Mouse (Mus musculus) liver, embryonic 14.5 days (tissue): ENCODE measurements around the gene Tspan7. TPM values are rescaled to one million over a fixed set of nuclear protein-coding genes. Genes with fewer than 3 reads are reported as not detected.
A peak's percentile ranks its signal among the peaks of the same experiment; 100 is the strongest.

ENCODE experiments used
- ATAC-seq: fragments of 200-750 bp; cut with Nextera tagmentation; 2 replicates; pipeline ENCODE4 v1.8.0; 2017; ENCODE audit warnings: moderate number of reproducible peaks, mild to moderate bottlenecking, moderate library complexity; ENCODE audit not compliant: insufficient read depth
- DNase-seq, 3 experiments: peaks; one replicate each; pipeline ENCODE4 v3.0.0-alpha.2; 2012 to 2013; ENCODE audit warnings: low read depth in 3 of 3, low spot score in 3 of 3
- H3K27ac ChIP-seq: fragments of 300-500 bp; sonication (generic); 2 replicates; pipeline ENCODE4 v1.5.1; 2014; ENCODE audit warnings: moderate library complexity, mild to moderate bottlenecking, control low read depth, inconsistent platforms
- H3K27me3 ChIP-seq: fragments of 300-500 bp; sonication (generic); 2 replicates; pipeline ENCODE4 v1.6.1; 2014; ENCODE audit warnings: mild to moderate bottlenecking, low read length, moderate library complexity; ENCODE audit not compliant: control insufficient read depth, insufficient read depth
- H3K36me3 ChIP-seq: fragments of 300-500 bp; sonication (generic); replicated peaks from 2 replicates; pipeline ENCODE4 v1.6.1; 2014; ENCODE audit warnings: low read depth; ENCODE audit not compliant: control insufficient read depth, insufficient read depth
- H3K4me1 ChIP-seq, 2 experiments: fragments of 200-500 bp in 1 of 2; fragments of 300-500 bp in 1 of 2; sonication (generic) in 1 of 2; replicated peaks; 2 replicates each; pipeline ENCODE4 v1.6.1; 2012 to 2014; ENCODE audit warnings: antibody characterized with exemption in 1 of 2, inconsistent platforms in 1 of 2, low read length in 1 of 2; ENCODE audit not compliant: control insufficient read depth in 2 of 2, insufficient read depth in 2 of 2
- H3K4me2 ChIP-seq: fragments of 300-500 bp; sonication (generic); 2 replicates; pipeline ENCODE4 v1.6.1; 2014; ENCODE audit warnings: low read depth, mild to moderate bottlenecking, control low read depth, moderate library complexity
- H3K4me3 ChIP-seq, 2 experiments: fragments of 200-500 bp in 1 of 2; fragments of 300-500 bp in 1 of 2; sonication (generic) in 1 of 2; 2 replicates each; pipeline ENCODE4 v1.5.1; 2012 to 2014; ENCODE audit warnings: low read depth in 2 of 2, low read length in 2 of 2, mild to moderate bottlenecking in 2 of 2, control low read depth in 1 of 2, inconsistent platforms in 1 of 2, moderate library complexity in 1 of 2; ENCODE audit not compliant: insufficient read depth in 1 of 2
- H3K9ac ChIP-seq: fragments of 300-500 bp; sonication (generic); replicated peaks from 2 replicates; pipeline ENCODE4 v1.6.1; 2014; ENCODE audit warnings: mild to moderate bottlenecking, control low read depth, moderate library complexity
- H3K9me3 ChIP-seq: fragments of 300-500 bp; sonication (generic); 2 replicates; pipeline ENCODE4 v1.6.1; 2016; ENCODE audit warnings: low read length, mixed read lengths; ENCODE audit not compliant: control insufficient read depth
- CTCF ChIP-seq: IDR thresholded peaks from 2 replicates; pipeline ENCODE4 v1.5.1; 2016; ENCODE audit warnings: antibody characterized with exemption, low read depth, control low read depth
- EP300 ChIP-seq: IDR thresholded peaks from 2 replicates; pipeline ENCODE4 v1.6.1; 2016; ENCODE audit warnings: antibody characterized with exemption, low read depth
- WGBS: fragments of 180-500 bp; shearing (Covaris S2); extraction: QIAGEN DNeasy Blood & Tissue Kit; methylation state at CpG from one replicate; pipeline ENCODE4 v1.1.7; 2014; ENCODE audit not compliant: insufficient replicate concordance; 5-methylcytosine and 5-hydroxymethylcytosine counted together
- polyA plus RNA-seq, 2 experiments: library from polyadenylated mRNA; depleted of rRNA in 1 of 2; stranded (reverse) in 1 of 2; unstranded in 1 of 2; fragments of >200 nt; fragmentation: Nextera tagmentation in 1 of 2; extraction: Ambion mirVana in 1 of 2; gene quantifications; 2 replicates each; pipeline versions ENCODE4 v1.2.1 to v1.2.3; 2012 to 2014

The Tspan7 gene
- polyA plus RNA-seq, 2 experiments, result 24.7 to 36.9 TPM

- ATAC-seq (no peak), DNase-seq (no peak)
- WGBS, result 79% methylated on average over 1 of the region's 1 CpGs
Observed at GRCm38 (mm10) chrX:10477088-10477487, 7.9 kb upstream of the Tspan7 start.

GRCm38 (mm10) chrX:10479031-10479886, 5.7 kb upstream of the Tspan7 start:
- Histone ChIP-seq H3K4me1 (no peaks in the 10 kb centered on the region), H3K9ac (no peak overlapping the region), H3K36me3 (no peaks in the 10 kb centered on the region), H3K4me3 (no peak overlapping the region), H3K27me3 (no peaks in the 10 kb centered on the region), H3K27ac (no peak overlapping the region), H3K4me2 (no peak overlapping the region), H3K9me3 (no peaks in the 10 kb centered on the region)
- TF ChIP-seq CTCF, result no peak
- no peak for TF ChIP-seq EP300
- DNase-seq (no peak), ATAC-seq (no peak)
- WGBS, result 65% methylated on average over 10 of the region's 10 CpGs

More at GRCm38 (mm10) chrX:10477088-10477487, 7.9 kb upstream of the Tspan7 start:
- H3K4me2 ChIP-seq, result no peak overlapping the region
- no peak overlapping the region for H3K9ac ChIP-seq
- no peak overlapping the region for H3K4me3 ChIP-seq
- TF ChIP-seq EP300, result no peak
- TF ChIP-seq CTCF, result no peak
- H3K9me3 ChIP-seq, result no peaks in the 10 kb centered on the region
- no peaks in the 10 kb centered on the region for H3K4me1 ChIP-seq
- no peaks in the 10 kb centered on the region for H3K27me3 ChIP-seq
- no peaks in the 10 kb centered on the region for H3K36me3 ChIP-seq
- no peak overlapping the region for H3K27ac ChIP-seq

DNA sequence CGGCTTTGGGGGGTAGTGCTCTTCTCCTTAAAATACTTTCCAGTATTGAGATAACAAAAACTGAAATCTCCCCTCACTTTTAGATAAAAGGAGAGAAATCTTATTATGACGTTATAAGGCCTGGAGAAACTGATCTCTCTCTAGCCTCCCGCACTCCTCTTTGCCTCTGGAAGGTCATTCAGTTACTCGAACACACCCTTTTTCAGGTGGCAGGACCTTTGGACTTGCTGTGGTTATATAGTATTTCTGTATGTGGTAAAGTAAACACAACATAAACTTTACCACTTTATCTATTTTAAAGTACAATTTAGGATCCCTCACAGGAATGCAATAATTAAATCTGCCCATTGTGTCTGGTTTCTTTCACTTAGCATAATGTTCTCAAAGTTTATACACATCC, 5.0 kb upstream of the Tspan7 start:
- Histone ChIP-seq H3K4me1 (no peaks in the 10 kb centered on the region), H3K4me2 (no peak overlapping the region), H3K9ac (no peak overlapping the region), H3K36me3 (no peaks in the 10 kb centered on the region), H3K27ac (no peak overlapping the region), H3K27me3 (no peaks in the 10 kb centered on the region), H3K9me3 (no peaks in the 10 kb centered on the region), H3K4me3 (no peak overlapping the region)
- 67% methylated on average over 4 of the region's 4 CpGs for WGBS
- ATAC-seq (no peak), DNase-seq (no peak)
- no peak for TF ChIP-seq CTCF
- TF ChIP-seq EP300, result no peak

DNA sequence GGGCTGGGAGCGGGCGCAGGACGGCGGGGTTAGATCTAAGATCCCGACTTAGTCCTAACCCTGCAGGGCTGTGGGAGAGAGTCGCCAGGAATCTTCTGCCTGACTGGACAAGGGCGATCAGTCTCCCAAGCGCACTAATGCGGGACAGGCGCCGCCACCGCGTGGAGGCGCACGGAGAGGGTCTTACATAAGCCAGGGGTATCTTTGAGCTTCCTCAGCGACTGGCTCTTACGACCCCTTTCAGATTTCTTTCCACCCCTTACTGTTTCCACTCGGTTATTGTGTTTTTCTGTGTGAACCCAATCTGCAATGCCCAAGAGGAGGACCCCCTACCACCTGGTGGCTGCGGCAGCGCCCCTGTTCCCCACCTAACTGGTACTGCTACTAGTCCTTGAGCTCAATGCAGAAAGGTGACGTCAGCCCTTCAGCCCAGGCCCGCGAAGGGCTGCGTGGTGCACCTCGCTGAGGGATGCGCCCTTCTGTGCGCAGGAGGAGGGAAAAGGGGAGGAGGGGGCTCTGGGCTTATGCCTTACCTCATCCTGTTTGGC, 780 bp downstream of the Tspan7 start:
- 12% methylated on average over 27 of the region's 27 CpGs for WGBS

GRCm38 (mm10) chrX:10498580-10498979, 13.6 kb downstream of the Tspan7 start:
- TF ChIP-seq CTCF, result no peak
- TF ChIP-seq EP300, result no peak
- 47% methylated on average over 2 of the region's 2 CpGs for WGBS
- Histone ChIP-seq H3K9ac (no peak overlapping the region), H3K36me3 (no peaks in the 10 kb centered on the region), H3K27me3 (no peaks in the 10 kb centered on the region), H3K4me2 (no peak overlapping the region), H3K4me3 (no peak overlapping the region), H3K4me1 (peaks cover 0 to 5% of the 10 kb centered on the region in 2 experiments; a peak in 2 of 4 replicates), H3K9me3 (no peaks in the 10 kb centered on the region), H3K27ac (no peak overlapping the region)
- 0 out of 2 replicates have a peak, but pooled peaks have one; percentile 18 for ATAC-seq
- DNase-seq, result no peak

More for the DNA sequence above, 780 bp downstream of the Tspan7 start:
- Histone ChIP-seq H3K4me1 (no peaks in the 10 kb centered on the region), H3K4me2 (peak overlapping the region; percentile 20), H3K27ac (no peak overlapping the region), H3K27me3 (no peaks in the 10 kb centered on the region), H3K4me3 (peak overlapping the region; percentile 38 to 61), H3K9me3 (no peaks in the 10 kb centered on the region), H3K36me3 (no peaks in the 10 kb centered on the region), H3K9ac (no peak overlapping the region)
- TF ChIP-seq CTCF (no peak), EP300 (no peak)
- no peak for DNase-seq
- ATAC-seq, result no peak
